Mouse (Mus musculus): ENCODE measurements at regions not wholly inside any gene's neighbourhood (a gene's known extent, or its start where the extent isn't known, plus 50 kb on each side); places are given as distances from the start of the nearest gene placed in this dataset.

DNA sequence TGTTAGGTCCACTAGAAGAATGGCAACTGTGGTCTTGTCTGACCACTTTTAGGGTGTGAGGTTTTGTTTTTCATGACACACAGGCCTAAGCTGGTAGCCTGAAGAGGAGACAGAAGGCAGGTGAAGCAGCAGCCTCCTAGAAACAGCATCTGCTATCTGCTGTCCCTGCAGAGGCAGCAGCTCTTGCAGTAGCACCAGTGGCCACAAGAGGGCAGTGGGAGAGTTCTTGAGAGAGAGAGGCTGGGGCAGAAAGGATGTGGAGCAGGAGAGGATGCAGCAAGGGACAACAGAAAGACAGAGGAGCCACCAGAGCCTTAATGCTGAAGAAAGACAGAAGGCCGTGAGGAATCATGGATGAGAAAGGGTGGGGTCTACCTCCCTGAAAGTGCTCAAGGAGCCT, 88.1 kb upstream of the Usp51 start:
- DNase-seq (ENCODE audit: low spot score in 2 of 2): peak; percentile 55 to 61

DNA sequence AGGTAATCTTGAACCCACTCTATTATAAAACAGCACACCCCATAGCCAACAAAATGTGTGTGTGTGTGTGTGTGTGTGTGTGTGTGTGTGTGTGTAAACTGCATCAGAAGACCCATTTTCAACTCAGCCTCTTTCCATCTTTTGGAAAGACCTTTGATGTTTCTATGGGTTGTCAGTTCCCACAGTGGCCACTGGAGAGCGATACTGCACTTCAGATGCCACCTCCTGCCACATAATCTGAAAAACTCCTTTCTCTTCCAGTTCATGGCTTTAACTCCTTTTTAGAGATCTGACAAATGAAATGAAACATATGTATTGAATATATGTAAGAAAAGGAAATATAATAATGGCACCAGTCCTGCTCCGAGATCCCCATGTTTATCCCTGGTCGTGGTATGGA, 79.3 kb upstream of the Usp51 start:
- peak; percentile 26 to 46 for DNase-seq (ENCODE audit: low spot score in 2 of 2)

DNA sequence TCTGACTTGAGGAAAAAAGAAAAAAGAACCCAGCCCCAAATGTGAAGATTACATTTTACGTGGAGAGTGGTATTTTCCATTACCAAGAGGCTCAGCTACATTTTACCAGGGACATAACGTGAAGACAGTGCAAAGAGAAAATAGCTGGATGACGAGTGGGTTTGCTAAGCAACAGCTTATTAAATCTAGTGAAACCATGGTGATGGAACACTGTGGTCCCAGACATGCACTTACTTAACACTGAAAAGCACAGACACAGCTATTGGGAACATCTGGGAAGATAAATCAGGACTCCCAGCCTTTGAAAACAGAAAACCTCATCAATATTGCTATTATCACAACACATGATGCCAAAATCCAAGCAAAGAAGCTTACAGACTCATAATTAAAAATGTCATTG, 60.1 kb upstream of the Usp51 start:
- peak; percentile 6 to 70 for DNase-seq (ENCODE audit: low spot score in 2 of 2)
